Mouse (Mus musculus) erythroblast, embryonic 14.5 days (primary cell): ENCODE measurements around the gene Tmem191c.

Source experiments
- GATA1 ChIP-seq: IDR thresholded peaks from 2 replicates; pipeline ENCODE4 v1.6.1; 2012; ENCODE audit warnings: low read length, inconsistent platforms, mixed read lengths
- TAL1 ChIP-seq: IDR thresholded peaks from 3 replicates; pipeline ENCODE4 v1.6.1; 2012; ENCODE audit warnings: low read length, inconsistent platforms, mixed read lengths

DNA sequence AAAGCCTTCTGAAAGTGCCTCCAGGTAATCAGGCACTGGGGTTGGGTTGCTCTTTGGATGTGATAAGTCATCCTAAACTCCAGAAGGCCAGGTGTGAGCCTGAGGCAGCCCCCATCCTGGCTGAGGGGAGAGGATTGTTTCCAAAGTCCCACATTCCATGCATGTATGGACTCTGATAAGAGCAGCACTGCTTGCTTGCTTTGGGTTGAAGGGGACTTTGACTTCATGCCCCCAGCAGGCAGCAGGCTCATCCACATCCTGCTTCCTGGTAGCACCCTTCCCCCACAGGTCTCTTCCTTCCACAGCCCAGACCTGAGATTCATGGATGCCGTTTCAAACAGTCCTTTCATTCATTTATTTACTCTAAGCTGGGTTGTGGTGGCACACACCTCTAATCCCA, 32.1 kb upstream of the Tmem191c start:
- no peak for TF ChIP-seq GATA1
- 0 out of 3 replicates have a peak, but pooled peaks have one; percentile 4 for TF ChIP-seq TAL1
